8 mouse cellular contexts compared by ENCODE assay signal in genomic region chr11:116004840-116005700, GRCm38 (mm10). TPM values are rescaled to one million over a fixed set of nuclear protein-coding genes. Genes with fewer than 3 reads are reported as not detected.
DNase-seq lines count a peak whose midpoint lies in the region; ATAC-seq and TF ChIP-seq lines count a peak whose summit lies in the region.

No protein-coding gene starts in this region.

- H3K9ac ChIP-seq in embryonic facial prominence, embryonic 15.5 days = peak overlapping the region; percentile 42
- peak overlapping the region; percentile 42 for H3K9ac ChIP-seq in liver, embryonic 16.5 days (ENCODE audit: low read depth, low read length)
- H3K9ac ChIP-seq in neural tube, embryonic 11.5 days (ENCODE audit: low read length) = peak overlapping the region; percentile 44

- peak; percentile 91 for DNase-seq in 416B (ENCODE audit: low read depth)
- peak; percentile 90 for DNase-seq in adrenal gland, adult 2 months
- peak; percentile 94 for DNase-seq in heart, embryonic 10.5 days (ENCODE audit: low spot score)
- peak; percentile 58 for DNase-seq in kidney, adult 9 months
- DNase-seq in neural tube, embryonic 11.5 days (ENCODE audit: low spot score) = peak; percentile 85

- H3K4me3 ChIP-seq in embryonic facial prominence, embryonic 15.5 days (replicated peaks) = peak overlapping the region; percentile 40
- H3K4me3 ChIP-seq in heart, embryonic 10.5 days = peak overlapping the region; percentile 60
- peak overlapping the region; percentile 38 for H3K4me3 ChIP-seq in liver, embryonic 16.5 days (ENCODE audit: low read depth, low read length)
- peak overlapping the region; percentile 31 for H3K4me3 ChIP-seq in neural tube, embryonic 11.5 days (ENCODE audit: low read depth, low read length)
- H3K4me3 ChIP-seq in testis, adult 2 months (ENCODE audit: control insufficient read depth, low read depth, low read length) = peak overlapping the region; percentile 42

- H3K4me2 ChIP-seq in embryonic facial prominence, embryonic 15.5 days (replicated peaks) = peak overlapping the region; percentile 69
- peak overlapping the region; percentile 63 for H3K4me2 ChIP-seq in liver, embryonic 16.5 days (ENCODE audit: low read depth, low read length)
- peak overlapping the region; percentile 48 for H3K4me2 ChIP-seq in neural tube, embryonic 11.5 days (ENCODE audit: low read depth)

- peak; percentile 80 for ATAC-seq in embryonic facial prominence, embryonic 15.5 days (ENCODE audit: insufficient number of reproducible peaks, low FRiP score, low TSS enrichment, low read depth)
- peak; percentile 79 for ATAC-seq in liver, embryonic 16.5 days (ENCODE audit: low read depth)
- ATAC-seq in neural tube, embryonic 11.5 days (ENCODE audit: insufficient read depth, low FRiP score, low TSS enrichment) = peak; percentile 66

- H3K4me1 ChIP-seq in embryonic facial prominence, embryonic 15.5 days = peaks cover 47% of the 10 kb centered on the region
- peaks cover 24% of the 10 kb centered on the region for H3K4me1 ChIP-seq in heart, embryonic 10.5 days
- peaks cover 24% of the 10 kb centered on the region for H3K4me1 ChIP-seq in liver, embryonic 16.5 days (ENCODE audit: control insufficient read depth, low read depth, low read length)
- peaks cover 5% of the 10 kb centered on the region for H3K4me1 ChIP-seq in neural tube, embryonic 11.5 days (ENCODE audit: control insufficient read depth, insufficient read depth, low read length)
- H3K4me1 ChIP-seq in testis, adult 2 months (ENCODE audit: control insufficient read depth, insufficient read depth, low read length) = peaks cover 10% of the 10 kb centered on the region

- peaks cover 35% of the 10 kb centered on the region for H3K36me3 ChIP-seq in embryonic facial prominence, embryonic 15.5 days
- H3K36me3 ChIP-seq in heart, embryonic 10.5 days = peaks cover 36% of the 10 kb centered on the region
- 0 out of 2 replicates have a peak, but pooled peaks cover 3% of the 10 kb centered on the region for H3K36me3 ChIP-seq in liver, embryonic 16.5 days (ENCODE audit: control insufficient read depth, insufficient read depth)
- peaks cover 2% of the 10 kb centered on the region; the same call in 1 of the 2 replicates for H3K36me3 ChIP-seq in neural tube, embryonic 11.5 days (ENCODE audit: control insufficient read depth, insufficient read depth, low read length)
- no peaks in the 10 kb centered on the region for H3K36me3 ChIP-seq in testis, adult 2 months (ENCODE audit: control insufficient read depth, insufficient read depth, low read length)

- no peak; the same call in 1 of the 2 replicates for TF ChIP-seq POLR2A in testis, adult 2 months (IDR thresholded peaks at IDR 0.05; ENCODE audit: control insufficient read depth, low read depth, low read length)

- H3K27me3 ChIP-seq in embryonic facial prominence, embryonic 15.5 days = no peaks in the 10 kb centered on the region
- peaks cover 7% of the 10 kb centered on the region; the same call in 1 of the 2 replicates for H3K27me3 ChIP-seq in heart, embryonic 10.5 days (ENCODE audit: insufficient read depth, poor library complexity, severe bottlenecking)
- no peaks in the 10 kb centered on the region; the same call in 1 of the 2 replicates for H3K27me3 ChIP-seq in liver, embryonic 16.5 days (ENCODE audit: control insufficient read depth, insufficient read depth, low read depth, low read length)
- no peaks in the 10 kb centered on the region for H3K27me3 ChIP-seq in neural tube, embryonic 11.5 days (ENCODE audit: control insufficient read depth, insufficient read depth, low read length)
- no peaks in the 10 kb centered on the region for H3K27me3 ChIP-seq in testis, adult 2 months (ENCODE audit: control insufficient read depth, insufficient read depth, low read length)

- H3K27ac ChIP-seq in embryonic facial prominence, embryonic 15.5 days (replicated peaks) = peak overlapping the region; percentile 85
- peak overlapping the region; percentile 89 for H3K27ac ChIP-seq in heart, embryonic 10.5 days
- peak overlapping the region; percentile 80 for H3K27ac ChIP-seq in liver, embryonic 16.5 days (ENCODE audit: low read length)
- no peak overlapping the region for H3K27ac ChIP-seq in neural tube, embryonic 11.5 days (ENCODE audit: low read depth, low read length)
- no peak overlapping the region for H3K27ac ChIP-seq in testis, adult 2 months (ENCODE audit: control insufficient read depth, insufficient read depth, low read depth, low read length)

- H3K9me3 ChIP-seq in embryonic facial prominence, embryonic 15.5 days (replicated peaks) = no peaks in the 10 kb centered on the region
- H3K9me3 ChIP-seq in heart, embryonic 10.5 days = no peaks in the 10 kb centered on the region
- no peaks in the 10 kb centered on the region for H3K9me3 ChIP-seq in liver, embryonic 16.5 days (replicated peaks; ENCODE audit: control insufficient read depth, low read length)
- no peaks in the 10 kb centered on the region for H3K9me3 ChIP-seq in neural tube, embryonic 11.5 days (ENCODE audit: control insufficient read depth, low read length)

- WGBS in embryonic facial prominence, embryonic 15.5 days = 4% methylated on average over 54 of the region's 54 CpGs
- WGBS in heart, embryonic 10.5 days = 5% methylated on average over 54 of the region's 54 CpGs
- 3% methylated on average over 53 of the region's 54 CpGs for WGBS in liver, embryonic 16.5 days (ENCODE audit: insufficient replicate concordance)
- WGBS in neural tube, embryonic 11.5 days = 4% methylated on average over 54 of the region's 54 CpGs

- TF ChIP-seq CTCF in testis, adult 2 months (IDR thresholded peaks at IDR 0.05; ENCODE audit: control insufficient read depth, insufficient read depth, insufficient replicate concordance, low read depth, low read length) = peak; percentile 25; the same call in 1 of the 2 replicates

RNA-seq across cellular contexts. Expression of gene Galk1, which starts 7.4 kb away (rescaled TPM):
- total RNA-seq in adrenal gland, adult 2 months (2021) = 10 to 100 TPM; 30.6 to 45.6 TPM
- polyA plus RNA-seq in adrenal gland, adult 2 months (2012; rRNA removed) = 68.6 and 71.3 TPM in 2 replicates
- polyA plus RNA-seq in embryonic facial prominence, embryonic 15.5 days (2015; fragmentation: Nextera tagmentation; extraction: Ambion mirVana) = 173 and 176 TPM in 2 replicates
- 202 and 273 TPM in 2 replicates for polyA plus RNA-seq in heart, embryonic 10.5 days (2016; fragmentation: Nextera tagmentation; extraction: Ambion mirVana)
- 180 and 192 TPM in 2 replicates for polyA plus RNA-seq in liver, embryonic 16.5 days (2015; fragmentation: Nextera tagmentation; extraction: Ambion mirVana)
- 122 and 124 TPM in 2 replicates for polyA plus RNA-seq in neural tube, embryonic 11.5 days (2014; fragmentation: Nextera tagmentation; extraction: Ambion mirVana)
- 27.8 and 30.3 TPM in 2 replicates for polyA plus RNA-seq in testis, adult 2 months (2012; rRNA removed)

RNA-seq across cellular contexts. Expression of gene H3f3b, which starts 22.7 kb away (rescaled TPM):
- total RNA-seq in adrenal gland, adult 2 months (2021) = 100 to 1,000 TPM; 270 to 363 TPM
- polyA plus RNA-seq in adrenal gland, adult 2 months (2012; rRNA removed) = 76.2 and 92.7 TPM in 2 replicates
- 1,738 and 1,786 TPM in 2 replicates for polyA plus RNA-seq in embryonic facial prominence, embryonic 15.5 days (2015; fragmentation: Nextera tagmentation; extraction: Ambion mirVana)
- 684 and 1,078 TPM in 2 replicates for polyA plus RNA-seq in heart, embryonic 10.5 days (2016; fragmentation: Nextera tagmentation; extraction: Ambion mirVana)
- 527 and 601 TPM in 2 replicates for polyA plus RNA-seq in liver, embryonic 16.5 days (2015; fragmentation: Nextera tagmentation; extraction: Ambion mirVana)
- polyA plus RNA-seq in neural tube, embryonic 11.5 days (2014; fragmentation: Nextera tagmentation; extraction: Ambion mirVana) = 1,827 and 1,865 TPM in 2 replicates
- polyA plus RNA-seq in testis, adult 2 months (2012; rRNA removed) = 276 and 330 TPM in 2 replicates

RNA-seq across cellular contexts. Expression of gene Unk, which starts 25.1 kb away (rescaled TPM):
- total RNA-seq in adrenal gland, adult 2 months (2021) = 10 to 100 TPM; 20.2 to 21.2 TPM
- polyA plus RNA-seq in adrenal gland, adult 2 months (2012; rRNA removed) = 46.0 and 58.5 TPM in 2 replicates
- 36.8 and 42.2 TPM in 2 replicates for polyA plus RNA-seq in embryonic facial prominence, embryonic 15.5 days (2015; fragmentation: Nextera tagmentation; extraction: Ambion mirVana)
- polyA plus RNA-seq in heart, embryonic 10.5 days (2016; fragmentation: Nextera tagmentation; extraction: Ambion mirVana) = 33.3 and 37.1 TPM in 2 replicates
- polyA plus RNA-seq in liver, embryonic 16.5 days (2015; fragmentation: Nextera tagmentation; extraction: Ambion mirVana) = 8.8 and 10.8 TPM in 2 replicates
- 30.3 and 34.4 TPM in 2 replicates for polyA plus RNA-seq in neural tube, embryonic 11.5 days (2014; fragmentation: Nextera tagmentation; extraction: Ambion mirVana)
- polyA plus RNA-seq in testis, adult 2 months (2012; rRNA removed) = 21.3 and 21.5 TPM in 2 replicates

RNA-seq across cellular contexts. Expression of gene Itgb4, which starts 30.6 kb away (rescaled TPM):
- 1 to 10 TPM; 2.1 to 4.3 TPM for total RNA-seq in adrenal gland, adult 2 months (2021)
- polyA plus RNA-seq in adrenal gland, adult 2 months (2012; rRNA removed) = 3.9 and 4.8 TPM in 2 replicates
- polyA plus RNA-seq in embryonic facial prominence, embryonic 15.5 days (2015; fragmentation: Nextera tagmentation; extraction: Ambion mirVana) = 21.1 and 21.5 TPM in 2 replicates
- polyA plus RNA-seq in heart, embryonic 10.5 days (2016; fragmentation: Nextera tagmentation; extraction: Ambion mirVana) = 0.67 and 1.1 TPM in 2 replicates
- polyA plus RNA-seq in liver, embryonic 16.5 days (2015; fragmentation: Nextera tagmentation; extraction: Ambion mirVana) = 0.14 and 0.40 TPM in 2 replicates
- 0.58 and 0.72 TPM in 2 replicates for polyA plus RNA-seq in neural tube, embryonic 11.5 days (2014; fragmentation: Nextera tagmentation; extraction: Ambion mirVana)
- 0.44 and 0.76 TPM in 2 replicates for polyA plus RNA-seq in testis, adult 2 months (2012; rRNA removed)

Comparison
In these comparisons a context has a peak if more than half of its experiments do, and no peak if none do; other contexts are left out.
1. H3K27ac ChIP-seq: peak in embryonic facial prominence, embryonic 15.5 days (single experiment), heart, embryonic 10.5 days (single experiment) and liver, embryonic 16.5 days (single experiment); none in neural tube, embryonic 11.5 days (single experiment) and testis, adult 2 months (single experiment).
2. Peak in every context shown above with its lines, with median percentiles within 50 percentile points of each other: DNase-seq, ATAC-seq, H3K4me2 ChIP-seq, H3K4me3 ChIP-seq and H3K9ac ChIP-seq.